Mouse (Mus musculus): ENCODE data around the gene Art4. TPM values are rescaled to one million over a fixed set of nuclear protein-coding genes. Genes with fewer than 3 reads are reported as not detected.
A peak's percentile ranks its signal among the peaks of the same experiment; 100 is the strongest.

The Art4 gene
- total and polyA plus RNA-seq, 3 experiments: 0.50 to 0.60 TPM; not detected in 1

DNA sequence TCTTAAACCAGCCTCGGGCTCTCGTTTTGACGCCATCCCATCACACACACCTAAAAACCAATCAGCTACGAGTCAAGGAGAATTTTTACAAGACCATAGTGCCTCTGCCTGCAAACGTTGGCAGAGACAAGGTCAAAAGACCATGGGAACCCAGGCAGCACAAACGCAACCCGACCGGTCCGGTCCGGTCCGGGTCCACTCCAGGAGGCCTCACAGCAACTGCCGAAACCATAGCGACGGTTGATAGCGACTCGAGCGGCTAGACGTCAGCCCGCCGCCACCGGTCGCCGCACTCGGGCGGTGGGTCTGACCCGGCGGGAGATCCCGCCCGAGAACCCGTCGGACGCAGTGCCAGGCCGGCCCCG, 30.0 kb downstream of the Art4 start, which contains the start of gene BC049715:
BC049715 (plus strand) TSS at position 111 of the 365 bp plus-strand sequence.
- H3K27ac ChIP-seq (ENCODE audit: control insufficient read depth, low read depth, low read length): peak within 1 kb of the TSS; percentile 99
- H3K36me3 ChIP-seq (ENCODE audit: control insufficient read depth in 1 of 2, insufficient read depth in 2 of 2, low read length in 2 of 2): peaks cover 11% of the 10 kb centered on the region in 2 experiments
- TF ChIP-seq ZMIZ1 (IDR thresholded peaks at IDR 0.05; ENCODE audit: low read depth, low read length) (no peak), TBP (IDR thresholded peaks at IDR 0.05; ENCODE audit: low read depth, low read length) (no peak), TAL1 (IDR thresholded peaks at IDR 0.05; ENCODE audit: low read length) (no peak), CHD2 (IDR thresholded peaks at IDR 0.05; ENCODE audit: low read length) (no peak), POLR2AphosphoS5 (IDR thresholded peaks at IDR 0.05; ENCODE audit: borderline replicate concordance, low read depth, low read length) (no peak), ZNF384 (IDR thresholded peaks at IDR 0.05; ENCODE audit: low read depth, low read length) (no peak)
- H3K27me3 ChIP-seq (ENCODE audit: control insufficient read depth in 1 of 2, insufficient read depth in 2 of 2, low read length in 2 of 2): no peaks in the 10 kb centered on the region
- no peak for DNase-seq (ENCODE audit: low read depth, low spot score)
- peak within 1 kb of the TSS; percentile 99 for H3K9ac ChIP-seq (ENCODE audit: control insufficient read depth, low read depth, low read length, poor library complexity, severe bottlenecking)
- H3K9me3 ChIP-seq (replicated peaks; ENCODE audit: insufficient read depth, low read length): no peaks in the 10 kb centered on the region
- peak within 1 kb of the TSS; percentile 79 to 95 for H3K4me3 ChIP-seq (ENCODE audit: control insufficient read depth in 1 of 2, insufficient read depth in 1 of 2, low read depth in 2 of 2, low read length in 2 of 2)
- peaks cover 24% of the 10 kb centered on the region for H3K79me2 ChIP-seq (ENCODE audit: control insufficient read depth, insufficient read depth, low read length, poor library complexity)
- H3K4me1 ChIP-seq (ENCODE audit: control insufficient read depth in 1 of 2, insufficient read depth in 2 of 2, low read length in 2 of 2): peaks cover 3% of the 10 kb centered on the region in 2 experiments; a peak in 3 of 4 replicates

DNA sequence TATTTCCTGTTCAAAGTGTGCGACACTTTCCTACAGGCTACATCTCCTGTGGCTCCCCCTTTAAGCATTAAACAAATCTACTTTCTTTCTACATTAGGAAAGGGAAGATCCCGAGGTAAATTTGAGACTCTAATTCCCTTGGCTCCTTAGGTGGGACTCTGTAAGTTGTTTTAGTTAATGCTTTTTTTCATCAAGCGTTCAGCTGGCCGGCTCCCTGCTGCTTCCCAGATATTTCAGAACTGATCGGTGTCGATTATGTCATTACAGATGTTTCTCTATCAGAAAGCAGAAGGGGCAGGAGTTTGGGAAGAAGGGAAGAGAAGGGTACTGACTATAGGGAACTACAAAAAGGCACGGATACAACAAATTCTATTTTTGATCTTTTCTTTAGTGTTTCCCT, 30.4 kb downstream of the Art4 start:
- H3K79me2 ChIP-seq (ENCODE audit: control insufficient read depth, insufficient read depth, low read length, poor library complexity): peaks cover 24% of the 10 kb centered on the region
- no peaks in the 10 kb centered on the region for H3K9me3 ChIP-seq (replicated peaks; ENCODE audit: insufficient read depth, low read length)
- TF ChIP-seq CTCF (IDR thresholded peaks at IDR 0.05 in 2 of 3, conservative IDR thresholded peaks at IDR 0.05 in 1 of 3; ENCODE audit: control insufficient read depth in 1 of 3, insufficient read depth in 1 of 3, low read depth in 2 of 3, low read length in 3 of 3, poor library complexity in 1 of 3, severe bottlenecking in 1 of 3): no peak
- no peak for TF ChIP-seq USF2 (IDR thresholded peaks at IDR 0.05; ENCODE audit: borderline replicate concordance in 1 of 2, insufficient read depth in 1 of 2, low read depth in 1 of 2, low read length in 2 of 2)
- TF ChIP-seq ETS1 (IDR thresholded peaks at IDR 0.05; ENCODE audit: low read depth, low read length): 0 out of 2 replicates have a peak, but pooled peaks have one; percentile 34
- TF ChIP-seq GABPA (IDR thresholded peaks at IDR 0.05; ENCODE audit: low read depth, low read length): no peak
- TF ChIP-seq TCF12 (IDR thresholded peaks at IDR 0.05; ENCODE audit: low read depth, low read length): no peak
- H3K9ac ChIP-seq (ENCODE audit: control insufficient read depth, low read depth, low read length, poor library complexity, severe bottlenecking): peak overlapping the region; percentile 99
- DNase-seq (ENCODE audit: low read depth, low spot score): peak; percentile 54
- H3K36me3 ChIP-seq (ENCODE audit: control insufficient read depth in 1 of 2, insufficient read depth in 2 of 2, low read length in 2 of 2): peaks cover 11% of the 10 kb centered on the region in 2 experiments
- peaks cover 3% of the 10 kb centered on the region in 2 experiments; a peak in 3 of 4 replicates for H3K4me1 ChIP-seq (ENCODE audit: control insufficient read depth in 1 of 2, insufficient read depth in 2 of 2, low read length in 2 of 2)
- H3K4me3 ChIP-seq (ENCODE audit: control insufficient read depth in 1 of 2, insufficient read depth in 1 of 2, low read depth in 2 of 2, low read length in 2 of 2): peak overlapping the region; percentile 70 to 95
- H3K27me3 ChIP-seq (ENCODE audit: control insufficient read depth in 1 of 2, insufficient read depth in 2 of 2, low read length in 2 of 2): no peaks in the 10 kb centered on the region
- peak overlapping the region; percentile 86 for H3K27ac ChIP-seq (ENCODE audit: control insufficient read depth, low read depth, low read length)

- no peak overlapping the region for H3K4me3 ChIP-seq (ENCODE audit: control insufficient read depth in 1 of 2, insufficient read depth in 1 of 2, low read depth in 2 of 2, low read length in 2 of 2)
- no peaks in the 10 kb centered on the region for H3K9me3 ChIP-seq (replicated peaks; ENCODE audit: insufficient read depth, low read length)
- no peak overlapping the region for H3K27ac ChIP-seq (ENCODE audit: control insufficient read depth, low read depth, low read length)
- H3K79me2 ChIP-seq (ENCODE audit: control insufficient read depth, insufficient read depth, low read length, poor library complexity): peaks cover 24% of the 10 kb centered on the region
- H3K4me1 ChIP-seq (ENCODE audit: control insufficient read depth in 1 of 2, insufficient read depth in 2 of 2, low read length in 2 of 2): peaks cover 3% of the 10 kb centered on the region in 2 experiments; a peak in 3 of 4 replicates
- no peak overlapping the region for H3K9ac ChIP-seq (ENCODE audit: control insufficient read depth, low read depth, low read length, poor library complexity, severe bottlenecking)
- no peak for DNase-seq (ENCODE audit: low read depth, low spot score)
- H3K27me3 ChIP-seq (ENCODE audit: control insufficient read depth in 1 of 2, insufficient read depth in 2 of 2, low read length in 2 of 2): no peaks in the 10 kb centered on the region
- TF ChIP-seq POLR2A (IDR thresholded peaks at IDR 0.05; ENCODE audit: control insufficient read depth in 1 of 2, insufficient read depth in 1 of 2, low read depth in 1 of 2, low read length in 2 of 2, poor library complexity in 1 of 2): no peak
- TF ChIP-seq MAX (IDR thresholded peaks at IDR 0.05; ENCODE audit: low read length): no peak
- no peak for TF ChIP-seq POLR2AphosphoS2 (IDR thresholded peaks at IDR 0.05; ENCODE audit: low read length)
- TF ChIP-seq JUND (IDR thresholded peaks at IDR 0.05; ENCODE audit: low read depth, low read length): no peak
- TF ChIP-seq USF2 (IDR thresholded peaks at IDR 0.05; ENCODE audit: borderline replicate concordance in 1 of 2, insufficient read depth in 1 of 2, low read depth in 1 of 2, low read length in 2 of 2): no peak
- peaks cover 11 to 21% of the 10 kb centered on the region in 2 experiments for H3K36me3 ChIP-seq (ENCODE audit: control insufficient read depth in 1 of 2, insufficient read depth in 2 of 2, low read length in 2 of 2)
Measured at GRCm38 (mm10) chr6:136824987-136825386, 32.5 kb downstream of the Art4 start.
